Mouse (Mus musculus): ENCODE results near the gene Hoxc6. TPM values are rescaled to one million over a fixed set of nuclear protein-coding genes. Genes with fewer than 3 reads are reported as not detected.

Gene Hoxc6
- 0.20 and 0.26 TPM in 2 replicates for polyA plus RNA-seq (2015; fragmentation: Nextera tagmentation; extraction: Ambion mirVana)

DNA sequence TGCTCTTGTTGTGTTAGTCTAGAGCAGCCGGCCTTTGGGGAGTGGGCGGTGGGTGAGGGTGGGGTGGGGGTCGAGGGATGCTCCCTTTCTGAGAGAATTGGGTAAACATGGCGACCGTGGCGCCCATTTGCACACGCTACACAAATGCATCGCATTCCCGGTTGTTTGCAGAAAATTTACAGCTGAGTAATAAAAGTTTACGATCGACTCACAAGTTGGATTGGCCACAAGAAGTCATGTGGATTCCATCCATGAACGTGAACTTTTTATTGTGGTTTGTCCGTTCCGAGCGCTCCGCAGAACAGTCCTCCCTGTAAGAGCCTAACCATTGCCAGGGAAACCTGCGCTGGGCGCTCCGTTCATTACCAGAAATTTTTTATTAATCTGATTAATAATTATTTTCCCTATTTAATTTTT, at the start of gene Hoxc6:
Gene Hoxc6 (plus strand): TSS at position 319 of the 417 bp plus-strand sequence.
- no peak within 1 kb of the TSS for H3K9ac ChIP-seq
- H3K4me2 ChIP-seq: peak within 1 kb of the TSS; percentile 60
- H3K27ac ChIP-seq: no peak within 1 kb of the TSS
- peaks cover 18% of the 10 kb centered on the region; the same call in 1 of the 2 replicates for H3K4me1 ChIP-seq
- ATAC-seq (ENCODE audit: borderline replicate concordance, extremely low read depth, low FRiP score, low TSS enrichment): no peak
- H3K36me3 ChIP-seq: no peaks in the 10 kb centered on the region
- H3K4me3 ChIP-seq: peak within 1 kb of the TSS; percentile 41
- no peaks in the 10 kb centered on the region for H3K9me3 ChIP-seq
- H3K27me3 ChIP-seq: peaks cover 99% of the 10 kb centered on the region
- 2% methylated on average over 19 of the region's 19 CpGs for WGBS

- Histone ChIP-seq H3K9me3 (no peaks in the 10 kb centered on the region), H3K27me3 (peaks cover 100% of the 10 kb centered on the region)
- 19% methylated on average over 2 of the region's 2 CpGs for WGBS
These were observed 49.2 kb upstream of the Hoxc6 start for GRCm38 (mm10) chr15:102948842-102949241.

GRCm38 (mm10) chr15:102949696-102950095, 48.4 kb upstream of the Hoxc6 start:
- Histone ChIP-seq H3K4me3 (no peak overlapping the region), H3K27me3 (peaks cover 100% of the 10 kb centered on the region), H3K4me2 (no peak overlapping the region), H3K4me1 (no peaks in the 10 kb centered on the region), H3K9me3 (no peaks in the 10 kb centered on the region), H3K27ac (no peak overlapping the region), H3K36me3 (no peaks in the 10 kb centered on the region), H3K9ac (no peak overlapping the region)
- WGBS: 2% methylated on average over 20 of the region's 20 CpGs
- no peak for ATAC-seq (ENCODE audit: borderline replicate concordance, extremely low read depth, low FRiP score, low TSS enrichment)

More at GRCm38 (mm10) chr15:102948842-102949241, 49.2 kb upstream of the Hoxc6 start:
- H3K4me1 ChIP-seq: no peaks in the 10 kb centered on the region
- H3K9ac ChIP-seq: no peak overlapping the region
- H3K4me2 ChIP-seq: no peak overlapping the region
- ATAC-seq (ENCODE audit: borderline replicate concordance, extremely low read depth, low FRiP score, low TSS enrichment): no peak
- H3K27ac ChIP-seq: no peak overlapping the region
- no peak overlapping the region for H3K4me3 ChIP-seq
- no peaks in the 10 kb centered on the region for H3K36me3 ChIP-seq

DNA sequence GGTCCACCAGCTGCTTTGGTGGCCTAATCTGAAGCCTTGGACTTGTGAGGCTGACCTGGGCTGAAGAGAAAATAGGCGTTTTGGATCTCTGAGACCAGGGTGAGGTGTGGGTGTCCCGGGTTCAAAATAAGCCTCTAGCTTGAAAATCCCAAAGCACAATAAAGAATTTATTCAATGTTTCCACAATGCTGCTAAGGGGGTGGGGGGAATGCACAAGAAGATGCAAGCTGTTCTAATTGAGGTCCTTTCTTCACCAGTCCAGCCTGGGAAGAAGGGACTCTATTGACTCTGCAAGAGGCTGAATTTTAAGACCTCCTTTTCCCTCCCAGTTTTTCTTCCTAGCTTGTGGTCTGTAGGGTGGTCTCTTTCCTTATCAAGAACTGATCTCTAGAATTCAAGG, 47.2 kb upstream of the Hoxc6 start:
- H3K36me3 ChIP-seq: no peaks in the 10 kb centered on the region
- H3K4me1 ChIP-seq: no peaks in the 10 kb centered on the region
- WGBS: 14% methylated on average over 2 of the region's 2 CpGs
- no peak overlapping the region for H3K4me2 ChIP-seq
- no peaks in the 10 kb centered on the region for H3K9me3 ChIP-seq
- H3K27me3 ChIP-seq: peaks cover 100% of the 10 kb centered on the region
- H3K27ac ChIP-seq: no peak overlapping the region
- ATAC-seq (ENCODE audit: borderline replicate concordance, extremely low read depth, low FRiP score, low TSS enrichment): no peak
- no peak overlapping the region for H3K4me3 ChIP-seq
- H3K9ac ChIP-seq: no peak overlapping the region

- no peak for ATAC-seq (ENCODE audit: borderline replicate concordance, extremely low read depth, low FRiP score, low TSS enrichment)
- WGBS: 4% methylated on average over 6 of the region's 6 CpGs
- Histone ChIP-seq H3K9me3 (no peaks in the 10 kb centered on the region), H3K4me2 (no peak overlapping the region), H3K4me3 (no peak overlapping the region), H3K4me1 (no peaks in the 10 kb centered on the region), H3K9ac (no peak overlapping the region), H3K36me3 (no peaks in the 10 kb centered on the region), H3K27me3 (peaks cover 100% of the 10 kb centered on the region), H3K27ac (no peak overlapping the region)
These were observed 44.5 kb upstream of the Hoxc6 start for GRCm38 (mm10) chr15:102953561-102953960.

DNA sequence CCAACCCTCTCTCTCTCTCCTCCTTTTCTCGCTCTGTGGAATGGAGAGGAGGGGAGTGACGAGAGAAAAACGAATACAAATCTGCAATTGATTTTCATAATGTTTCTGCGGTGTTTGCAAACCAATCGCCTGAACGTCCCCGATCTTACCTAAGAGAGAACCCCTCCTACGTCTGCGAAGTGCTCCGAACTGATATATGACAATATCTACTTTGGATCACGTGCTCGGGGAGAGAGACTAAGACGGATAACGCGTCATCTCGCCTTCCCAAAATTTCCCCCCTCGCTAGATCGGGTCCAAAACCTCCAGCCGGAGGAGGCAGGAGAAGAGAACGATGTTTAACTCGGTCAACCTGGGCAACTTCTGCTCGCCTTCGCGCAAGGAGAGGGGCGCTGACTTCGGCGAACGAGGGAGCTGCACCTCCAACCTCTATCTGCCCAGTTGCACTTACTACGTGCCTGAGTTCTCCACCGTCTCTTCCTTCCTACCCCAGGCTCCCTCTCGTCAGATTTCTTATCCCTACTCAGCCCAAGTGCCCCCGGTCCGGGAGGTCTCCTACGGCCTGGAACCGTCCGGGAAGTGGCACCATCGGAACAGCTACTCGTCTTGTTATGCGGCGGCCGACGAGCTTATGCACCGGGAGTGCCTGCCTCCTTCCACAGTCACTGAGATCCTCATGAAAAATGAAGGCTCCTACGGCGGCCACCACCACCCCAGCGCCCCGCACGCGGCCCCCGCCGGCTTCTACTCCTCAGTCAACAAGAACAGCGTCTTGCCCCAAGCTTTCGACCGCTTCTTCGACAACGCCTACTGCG, 43.7 kb upstream of the Hoxc6 start, which contains the start of gene Hoxc11:
Gene Hoxc11 (plus strand): TSS at position 236 of the 815 bp plus-strand sequence.
- Histone ChIP-seq H3K27ac (no peak within 1 kb of the TSS), H3K4me2 (no peak within 1 kb of the TSS), H3K4me3 (no peak within 1 kb of the TSS), H3K9me3 (no peaks in the 10 kb centered on the region), H3K27me3 (peaks cover 100% of the 10 kb centered on the region), H3K36me3 (no peaks in the 10 kb centered on the region), H3K9ac (no peak within 1 kb of the TSS), H3K4me1 (no peaks in the 10 kb centered on the region)
- WGBS: under 1% methylated on average over 57 of the region's 57 CpGs
- ATAC-seq (ENCODE audit: borderline replicate concordance, extremely low read depth, low FRiP score, low TSS enrichment): no peak

DNA sequence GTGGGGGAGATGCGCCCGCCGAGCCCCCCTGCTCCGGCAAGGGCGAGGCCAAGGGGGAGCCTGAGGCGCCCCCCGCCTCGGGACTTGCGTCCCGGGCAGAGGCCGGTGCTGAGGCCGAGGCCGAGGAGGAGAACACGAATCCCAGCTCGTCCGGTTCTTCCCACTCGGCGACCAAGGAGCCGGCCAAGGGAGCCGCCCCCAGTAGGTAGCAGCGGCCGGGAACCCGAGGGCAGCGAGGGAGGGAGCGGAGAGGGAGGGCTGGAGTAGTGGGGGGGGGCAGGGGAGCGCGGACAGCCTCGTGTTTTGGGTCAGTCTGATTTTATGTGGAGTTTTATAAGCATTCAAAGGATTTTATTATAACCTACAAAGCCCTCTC, 43.1 kb upstream of the Hoxc6 start:
- Histone ChIP-seq H3K4me3 (no peak overlapping the region), H3K4me1 (no peaks in the 10 kb centered on the region), H3K9ac (no peak overlapping the region), H3K36me3 (no peaks in the 10 kb centered on the region), H3K4me2 (no peak overlapping the region), H3K27me3 (peaks cover 100% of the 10 kb centered on the region), H3K27ac (no peak overlapping the region), H3K9me3 (no peaks in the 10 kb centered on the region)
- no peak for ATAC-seq (ENCODE audit: borderline replicate concordance, extremely low read depth, low FRiP score, low TSS enrichment)
- WGBS: under 1% methylated on average over 26 of the region's 28 CpGs

DNA sequence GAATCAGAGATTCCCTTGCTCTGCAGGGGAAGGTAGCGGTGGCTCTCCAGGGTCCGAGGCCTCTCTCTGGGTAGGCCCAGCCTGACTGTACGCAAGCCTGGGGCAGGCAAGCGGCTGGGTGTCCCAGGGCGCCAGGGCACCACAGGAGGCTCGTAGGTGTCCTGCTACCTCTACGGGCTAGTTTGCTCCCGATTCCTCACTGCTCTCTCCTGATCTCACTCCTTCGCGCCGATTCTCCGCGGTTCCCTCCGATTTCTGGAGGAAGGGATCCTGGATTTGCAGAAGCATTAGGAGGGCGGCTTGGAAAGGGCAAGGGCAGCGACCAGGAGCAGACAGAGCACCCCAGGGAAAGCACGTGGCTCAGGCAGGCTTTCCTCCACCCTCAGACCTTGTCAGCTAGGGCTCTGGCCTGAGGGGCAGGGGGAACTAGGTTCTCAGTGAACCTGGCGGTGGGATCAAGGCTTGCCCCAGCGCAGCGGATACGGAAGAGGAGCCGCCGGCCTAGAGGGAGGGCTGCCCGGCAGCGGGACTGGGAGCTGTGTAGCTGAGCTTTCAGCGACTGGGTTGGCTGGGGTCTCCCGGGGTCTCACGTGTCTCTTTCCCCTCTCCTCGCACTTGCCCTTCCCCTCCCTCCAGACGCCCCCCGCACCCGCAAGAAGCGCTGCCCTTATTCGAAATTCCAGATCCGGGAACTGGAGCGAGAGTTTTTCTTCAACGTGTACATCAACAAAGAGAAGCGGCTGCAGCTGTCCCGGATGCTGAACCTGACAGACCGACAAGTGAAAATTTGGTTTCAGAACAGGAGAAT, 42.0 kb upstream of the Hoxc6 start:
- H3K4me2 ChIP-seq: no peak overlapping the region
- no peak for ATAC-seq (ENCODE audit: borderline replicate concordance, extremely low read depth, low FRiP score, low TSS enrichment)
- no peak overlapping the region for H3K4me3 ChIP-seq
- WGBS: 2% methylated on average over 40 of the region's 40 CpGs
- H3K4me1 ChIP-seq: no peaks in the 10 kb centered on the region
- H3K9ac ChIP-seq: no peak overlapping the region
- no peaks in the 10 kb centered on the region for H3K9me3 ChIP-seq
- no peaks in the 10 kb centered on the region for H3K36me3 ChIP-seq
- H3K27me3 ChIP-seq: peaks cover 100% of the 10 kb centered on the region
- no peak overlapping the region for H3K27ac ChIP-seq

- Histone ChIP-seq H3K27me3 (peaks cover 100% of the 10 kb centered on the region), H3K4me1 (no peaks in the 10 kb centered on the region), H3K27ac (no peak overlapping the region), H3K9me3 (no peaks in the 10 kb centered on the region), H3K9ac (no peak overlapping the region), H3K4me2 (no peak overlapping the region), H3K4me3 (no peak overlapping the region), H3K36me3 (no peaks in the 10 kb centered on the region)
- no peak for ATAC-seq (ENCODE audit: borderline replicate concordance, extremely low read depth, low FRiP score, low TSS enrichment)
- WGBS: under 1% methylated on average over 12 of the region's 12 CpGs
These were observed 41.2 kb upstream of the Hoxc6 start for GRCm38 (mm10) chr15:102956906-102957305.

- Histone ChIP-seq H3K4me2 (no peak overlapping the region), H3K27ac (no peak overlapping the region), H3K9ac (no peak overlapping the region), H3K9me3 (no peaks in the 10 kb centered on the region), H3K36me3 (no peaks in the 10 kb centered on the region), H3K4me3 (no peak overlapping the region), H3K4me1 (no peaks in the 10 kb centered on the region), H3K27me3 (peaks cover 98% of the 10 kb centered on the region)
- 1% methylated on average over 13 of the region's 13 CpGs for WGBS
- no peak for ATAC-seq (ENCODE audit: borderline replicate concordance, extremely low read depth, low FRiP score, low TSS enrichment)
These were observed 38.3 kb upstream of the Hoxc6 start for GRCm38 (mm10) chr15:102959663-102960191.

GRCm38 (mm10) chr15:102961728-102962127, 36.3 kb upstream of the Hoxc6 start:
- Histone ChIP-seq H3K4me3 (no peak overlapping the region), H3K9me3 (no peaks in the 10 kb centered on the region), H3K27me3 (peaks cover 98% of the 10 kb centered on the region), H3K36me3 (no peaks in the 10 kb centered on the region), H3K27ac (no peak overlapping the region), H3K4me2 (no peak overlapping the region), H3K9ac (no peak overlapping the region), H3K4me1 (0 out of 2 replicates have a peak, but pooled peaks cover 5% of the 10 kb centered on the region)
- WGBS: 3% methylated on average over 6 of the region's 6 CpGs
- ATAC-seq (ENCODE audit: borderline replicate concordance, extremely low read depth, low FRiP score, low TSS enrichment): no peak
